Mouse (Mus musculus) midbrain, embryonic 14.5 days (tissue): Measurements from ENCODE around the gene Ulk4. TPM values are rescaled to one million over a fixed set of nuclear protein-coding genes. Genes with fewer than 3 reads are reported as not detected.

Experiments used
- ATAC-seq: fragments of 200-750 bp; cut with Nextera tagmentation; 2 replicates; pipeline ENCODE4 v1.8.0; 2017; ENCODE audit warnings: moderate number of reproducible peaks, moderate library complexity; ENCODE audit not compliant: low FRiP score, low TSS enrichment
- DNase-seq: peaks from one replicate; pipeline ENCODE4 v3.0.0-alpha.2; 2015
- H3K27ac ChIP-seq: fragments of 300-500 bp; sonication (generic); replicated peaks from 2 replicates; pipeline ENCODE4 v1.5.1; 2014; ENCODE audit warnings: mild to moderate bottlenecking, low read depth, low read length, moderate library complexity
- H3K27me3 ChIP-seq: fragments of 300-500 bp; sonication (generic); 2 replicates; pipeline ENCODE4 v1.6.1; 2014; ENCODE audit warnings: low read length, control low read depth, mixed read lengths; ENCODE audit not compliant: control insufficient read depth, insufficient read depth
- H3K36me3 ChIP-seq: fragments of 300-500 bp; sonication (generic); 2 replicates; pipeline ENCODE4 v1.6.1; 2014; ENCODE audit warnings: low read length, control low read depth; ENCODE audit not compliant: control insufficient read depth, insufficient read depth
- H3K4me1 ChIP-seq: fragments of 300-500 bp; sonication (generic); 2 replicates; pipeline ENCODE4 v1.6.1; 2014; ENCODE audit warnings: mild to moderate bottlenecking, antibody characterized with exemption, low read length, control low read depth; ENCODE audit not compliant: control insufficient read depth, insufficient read depth
- H3K4me2 ChIP-seq: fragments of 300-500 bp; sonication (generic); 2 replicates; pipeline ENCODE4 v1.6.1; 2014; ENCODE audit warnings: mild to moderate bottlenecking, low read length, moderate library complexity
- H3K4me3 ChIP-seq: fragments of 300-500 bp; sonication (generic); replicated peaks from 2 replicates; pipeline ENCODE4 v1.5.1; 2014; ENCODE audit warnings: low read depth, low read length
- H3K9ac ChIP-seq: fragments of 300-500 bp; sonication (generic); replicated peaks from 2 replicates; pipeline ENCODE4 v1.6.1; 2014; ENCODE audit warnings: mild to moderate bottlenecking, low read length, moderate library complexity
- H3K9me3 ChIP-seq: fragments of 300-500 bp; sonication (generic); 2 replicates; pipeline ENCODE4 v1.6.1; 2016; ENCODE audit warnings: low read length, control low read depth, mixed read lengths; ENCODE audit not compliant: control insufficient read depth
- WGBS: fragments of 180-500 bp; shearing (Covaris S2); extraction: QIAGEN DNeasy Blood & Tissue Kit; methylation state at CpG from one replicate; pipeline ENCODE4 v1.1.7; 2014; 5-methylcytosine and 5-hydroxymethylcytosine counted together
- polyA plus RNA-seq: library from polyadenylated mRNA; unstranded; fragments of >200 nt; fragmentation: Nextera tagmentation; extraction: Ambion mirVana; gene quantifications from 2 replicates; pipeline ENCODE4 v1.2.1, GENCODE M21; 2014

Gene Ulk4
- polyA plus RNA-seq, 1 experiment from 2014 or later = 75.7 TPM

DNA sequence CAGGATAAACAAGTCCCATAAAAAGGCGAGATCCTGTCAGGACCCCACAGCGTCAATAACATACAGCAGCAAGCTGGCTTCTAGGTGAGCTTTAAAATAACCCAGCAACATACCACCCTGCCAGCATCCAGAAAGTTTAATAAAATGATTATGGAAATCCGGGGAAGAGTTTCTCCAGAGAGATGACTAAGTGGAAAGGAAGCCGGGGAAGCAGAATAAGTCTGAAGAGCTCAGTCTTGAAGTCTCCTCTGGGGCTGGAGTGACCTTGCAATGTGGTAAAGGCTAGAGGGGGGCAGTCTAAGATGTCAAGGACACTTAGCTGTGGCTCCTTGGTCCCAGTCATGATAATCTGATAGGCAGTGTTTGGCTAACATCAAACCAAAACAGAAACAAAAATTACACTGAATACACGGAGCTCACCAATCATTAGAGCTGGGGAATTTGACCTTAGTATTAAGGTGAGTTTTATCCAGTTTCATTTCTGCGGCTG is 303.9 kb downstream of the Ulk4 start:
- H3K27ac ChIP-seq = no peak overlapping the region
- WGBS = 83% methylated on average over 6 of the region's 6 CpGs
- H3K4me2 ChIP-seq = no peak overlapping the region
- no peak overlapping the region for H3K9ac ChIP-seq
- H3K4me3 ChIP-seq = no peak overlapping the region
- no peaks in the 10 kb centered on the region for H3K9me3 ChIP-seq
- no peaks in the 10 kb centered on the region for H3K4me1 ChIP-seq
- no peak for ATAC-seq
- H3K36me3 ChIP-seq = peaks cover 20% of the 10 kb centered on the region
- DNase-seq = no peak
- no peaks in the 10 kb centered on the region for H3K27me3 ChIP-seq

DNA sequence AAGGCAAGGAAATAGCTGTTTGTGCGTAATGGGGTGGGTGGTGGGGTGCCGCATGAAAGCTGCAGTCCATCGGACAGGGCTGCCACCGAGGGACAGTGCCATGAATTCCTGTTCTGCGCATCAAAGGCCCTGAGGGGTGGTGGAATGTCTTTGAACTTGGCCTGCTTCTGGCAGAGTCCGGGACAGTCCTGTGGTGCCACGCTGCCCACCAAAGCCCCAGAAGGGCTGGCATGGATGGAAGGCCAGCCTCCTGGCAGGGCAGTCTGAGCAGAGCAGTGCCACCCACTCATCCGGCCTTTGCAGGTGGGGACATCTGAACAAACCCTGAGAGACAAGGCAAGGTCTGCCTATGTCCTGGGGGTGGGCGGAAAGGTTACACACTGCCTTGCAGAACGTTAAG is 312.0 kb downstream of the Ulk4 start:
- H3K9ac ChIP-seq = no peak overlapping the region
- ATAC-seq (no peak), DNase-seq (no peak)
- H3K9me3 ChIP-seq = no peaks in the 10 kb centered on the region
- H3K4me2 ChIP-seq = no peak overlapping the region
- H3K27me3 ChIP-seq = no peaks in the 10 kb centered on the region
- no peaks in the 10 kb centered on the region for H3K4me1 ChIP-seq
- 87% methylated on average over 10 of the region's 10 CpGs for WGBS
- peaks cover 87% of the 10 kb centered on the region for H3K36me3 ChIP-seq
- no peak overlapping the region for H3K4me3 ChIP-seq
- H3K27ac ChIP-seq = no peak overlapping the region

GRCm38 (mm10) chr9:120964224-120964623 is 312.8 kb downstream of the Ulk4 start:
- WGBS = 84% methylated on average over 5 of the region's 5 CpGs

GRCm38 (mm10) chr9:120963720-120964119 is 313.3 kb downstream of the Ulk4 start:
- H3K36me3 ChIP-seq = peaks cover 90% of the 10 kb centered on the region
- H3K27me3 ChIP-seq = no peaks in the 10 kb centered on the region
- no peak overlapping the region for H3K4me2 ChIP-seq
- H3K4me3 ChIP-seq = no peak overlapping the region
- ATAC-seq = no peak
- H3K9me3 ChIP-seq = no peaks in the 10 kb centered on the region
- no peaks in the 10 kb centered on the region for H3K4me1 ChIP-seq
- WGBS = 90% methylated on average over 3 of the region's 3 CpGs
- H3K9ac ChIP-seq = no peak overlapping the region
- H3K27ac ChIP-seq = no peak overlapping the region
- no peak for DNase-seq

More at GRCm38 (mm10) chr9:120964224-120964623, 312.8 kb downstream of the Ulk4 start:
- no peak overlapping the region for H3K4me2 ChIP-seq
- H3K36me3 ChIP-seq = peaks cover 90% of the 10 kb centered on the region
- ATAC-seq (no peak), DNase-seq (no peak)
- 0 out of 2 replicates have a peak overlapping the region, but pooled peaks have one; percentile 8 for H3K27ac ChIP-seq
- H3K27me3 ChIP-seq = no peaks in the 10 kb centered on the region
- no peaks in the 10 kb centered on the region for H3K4me1 ChIP-seq
- H3K4me3 ChIP-seq = no peak overlapping the region
- no peak overlapping the region for H3K9ac ChIP-seq
- no peaks in the 10 kb centered on the region for H3K9me3 ChIP-seq

DNA sequence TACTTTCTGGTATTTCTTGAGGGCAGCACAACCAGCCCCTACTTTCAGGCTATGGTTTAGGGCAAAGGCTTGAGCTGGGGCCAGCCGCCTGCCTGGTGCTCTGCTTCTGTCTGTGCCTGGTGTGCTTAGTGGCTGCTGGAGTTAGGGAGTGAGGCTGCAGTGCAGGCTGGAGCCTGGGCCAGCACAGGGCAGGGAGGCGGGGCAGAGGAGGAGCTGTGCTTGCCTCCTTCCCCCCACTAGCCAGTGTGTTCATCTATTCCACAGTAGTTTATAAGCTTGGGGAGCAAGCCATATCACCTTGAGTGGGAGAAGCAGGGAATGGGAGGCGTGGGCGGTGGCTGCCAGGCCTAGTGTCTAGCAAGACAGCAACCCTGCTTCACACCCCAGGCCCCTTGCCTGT is 313.9 kb downstream of the Ulk4 start:
- Histone ChIP-seq H3K9me3 (no peaks in the 10 kb centered on the region), H3K9ac (no peak overlapping the region), H3K36me3 (peaks cover 90% of the 10 kb centered on the region), H3K27ac (no peak overlapping the region), H3K4me1 (no peaks in the 10 kb centered on the region), H3K27me3 (no peaks in the 10 kb centered on the region), H3K4me2 (no peak overlapping the region), H3K4me3 (no peak overlapping the region)
- ATAC-seq = no peak
- no peak for DNase-seq
- 88% methylated on average over 4 of the region's 4 CpGs for WGBS

DNA sequence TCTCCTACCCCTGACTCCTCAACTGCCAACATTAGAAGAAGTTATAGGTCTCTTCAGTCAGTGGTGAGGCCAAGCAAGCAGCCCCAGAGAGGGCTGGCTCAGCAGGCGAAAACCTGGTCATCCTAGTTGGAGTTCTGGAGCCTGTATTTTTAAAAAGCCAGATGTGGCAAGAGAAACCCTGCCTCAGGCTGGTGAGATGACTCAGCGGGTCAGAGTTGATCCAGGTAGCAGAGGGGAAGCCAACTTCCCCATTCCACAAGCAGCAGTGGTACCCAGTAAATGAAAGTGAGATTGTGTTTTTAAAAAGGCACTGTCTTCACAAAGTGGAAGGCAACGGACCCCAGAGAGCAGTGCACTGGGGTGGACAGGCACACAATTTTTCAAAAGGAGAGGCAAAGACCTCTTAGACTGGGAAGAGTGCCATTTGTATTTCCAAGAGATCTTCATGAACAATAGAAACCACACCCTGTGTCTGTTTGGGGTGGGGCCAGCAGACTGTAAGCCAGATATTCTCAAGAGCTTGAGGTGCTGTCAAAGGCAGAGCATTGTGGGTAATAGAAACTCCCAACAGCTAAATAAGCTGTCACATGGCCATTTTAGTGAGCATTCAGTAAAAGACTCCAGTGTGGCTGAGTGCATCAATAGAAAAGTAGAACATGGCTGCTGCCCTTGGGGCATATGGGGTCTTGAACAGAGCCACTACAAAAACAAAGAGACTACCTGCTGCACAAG is 314.9 kb downstream of the Ulk4 start:
- Histone ChIP-seq H3K9me3 (no peaks in the 10 kb centered on the region), H3K4me1 (no peaks in the 10 kb centered on the region), H3K4me3 (no peak overlapping the region), H3K9ac (no peak overlapping the region), H3K36me3 (peaks cover 92% of the 10 kb centered on the region), H3K4me2 (no peak overlapping the region), H3K27ac (0 out of 2 replicates have a peak overlapping the region, but pooled peaks have one; percentile 26), H3K27me3 (no peaks in the 10 kb centered on the region)
- 81% methylated on average over 3 of the region's 3 CpGs for WGBS
- DNase-seq (no peak), ATAC-seq (no peak)

DNA sequence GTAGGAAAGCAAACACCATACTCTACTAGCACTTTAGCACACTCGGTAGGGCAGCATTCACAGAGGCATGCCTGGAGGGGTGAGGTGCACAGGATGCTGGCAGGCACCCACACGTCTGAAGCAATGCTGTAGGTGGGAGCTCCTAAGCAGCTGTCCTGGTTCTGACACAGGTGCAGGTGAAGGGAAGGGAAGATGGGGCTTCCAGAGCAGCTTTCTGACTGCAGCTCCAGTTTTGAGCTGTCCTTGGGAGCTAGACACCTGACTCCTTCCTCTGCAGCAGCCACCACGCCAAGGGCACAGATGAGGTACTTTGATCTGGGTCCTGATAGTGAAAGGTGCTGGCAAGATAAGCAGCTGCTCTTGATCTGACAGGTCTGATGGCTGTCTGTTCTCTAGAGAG is 315.5 kb downstream of the Ulk4 start:
- H3K27me3 ChIP-seq = no peaks in the 10 kb centered on the region
- H3K27ac ChIP-seq = no peak overlapping the region
- H3K4me3 ChIP-seq = no peak overlapping the region
- peaks cover 92% of the 10 kb centered on the region for H3K36me3 ChIP-seq
- no peak for ATAC-seq
- H3K4me2 ChIP-seq = no peak overlapping the region
- H3K9ac ChIP-seq = no peak overlapping the region
- 74% methylated on average over 3 of the region's 3 CpGs for WGBS
- H3K4me1 ChIP-seq = no peaks in the 10 kb centered on the region
- DNase-seq = no peak
- H3K9me3 ChIP-seq = no peaks in the 10 kb centered on the region

- 80% methylated on average over 4 of the region's 4 CpGs for WGBS
- peaks cover 93% of the 10 kb centered on the region for H3K36me3 ChIP-seq
- no peaks in the 10 kb centered on the region for H3K9me3 ChIP-seq
- H3K27ac ChIP-seq = no peak overlapping the region
- H3K4me3 ChIP-seq = no peak overlapping the region
- H3K4me1 ChIP-seq = no peaks in the 10 kb centered on the region
- H3K9ac ChIP-seq = no peak overlapping the region
- H3K27me3 ChIP-seq = no peaks in the 10 kb centered on the region
- no peak for ATAC-seq
- H3K4me2 ChIP-seq = no peak overlapping the region
- DNase-seq = no peak
These were observed 316.4 kb downstream of the Ulk4 start for GRCm38 (mm10) chr9:120960611-120961010.

DNA sequence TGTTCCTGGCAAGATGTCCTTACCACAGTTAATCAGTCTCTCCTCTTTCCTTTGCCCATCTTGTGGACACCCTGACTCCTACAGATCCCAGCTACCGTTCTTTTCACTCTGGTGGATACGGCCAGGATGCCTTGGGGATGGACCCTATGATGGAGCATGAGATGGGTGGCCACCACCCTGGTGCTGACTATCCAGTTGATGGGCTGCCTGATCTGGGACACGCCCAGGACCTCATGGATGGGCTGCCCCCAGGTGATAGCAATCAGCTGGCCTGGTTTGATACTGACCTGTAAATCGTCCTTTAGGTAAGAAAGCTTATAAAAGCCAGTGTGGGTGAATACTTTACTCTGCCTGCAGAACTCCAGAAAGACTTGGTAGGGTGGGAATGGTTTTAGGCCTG is 317.8 kb downstream of the Ulk4 start:
- Histone ChIP-seq H3K27ac (no peak overlapping the region; the same call in 1 of the 2 replicates), H3K4me2 (no peak overlapping the region), H3K9me3 (no peaks in the 10 kb centered on the region), H3K36me3 (peaks cover 93% of the 10 kb centered on the region), H3K4me3 (no peak overlapping the region), H3K9ac (no peak overlapping the region), H3K27me3 (no peaks in the 10 kb centered on the region), H3K4me1 (no peaks in the 10 kb centered on the region)
- WGBS = 90% methylated on average over 4 of the region's 4 CpGs
- DNase-seq (no peak), ATAC-seq (no peak)
